Mouse (Mus musculus) yolk sac, embryonic 10.5 days (tissue): ENCODE data around the gene Vsig10.
"Not testable (repeated sequence)": the region's sequence is repeated elsewhere in the genome, so short reads cannot be mapped to it uniquely, and the experiment has no call there.

Experiments used
- DNase-seq: peaks from one replicate; pipeline ENCODE4 v3.0.0-alpha.2; 2017; ENCODE audit warnings: low spot score

Gene Vsig10

DNA sequence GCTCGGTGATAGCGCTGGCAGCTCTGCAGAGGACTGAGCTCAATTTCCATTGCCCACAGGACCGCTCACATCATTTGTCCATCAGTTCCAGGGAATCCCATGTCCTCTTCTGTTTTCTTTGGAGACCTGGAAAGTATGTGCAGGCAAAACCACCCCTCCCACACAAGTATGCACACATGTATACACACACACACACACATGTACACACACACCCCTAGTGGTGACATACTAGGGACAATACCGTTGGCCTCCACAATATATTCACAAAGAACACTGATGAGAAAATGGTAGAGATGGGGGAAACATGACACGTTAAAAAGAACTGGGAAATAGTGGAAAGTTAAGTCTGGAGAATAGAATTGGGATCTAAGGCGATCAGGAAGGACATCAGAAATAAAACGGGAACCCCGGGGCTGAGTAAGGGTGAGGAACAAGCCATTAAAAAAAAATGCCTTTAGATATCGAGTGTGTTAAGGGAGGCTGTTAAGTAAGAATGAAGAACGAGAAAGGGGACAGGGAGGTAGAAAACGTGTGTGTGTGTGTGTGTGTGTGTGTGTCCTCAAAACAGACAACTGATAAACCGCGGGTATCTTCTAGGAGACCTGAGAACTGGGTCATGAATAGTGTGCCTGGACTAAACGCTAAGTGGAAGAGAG, 36.9 kb downstream of the Vsig10 start:
- no peak for DNase-seq

DNA sequence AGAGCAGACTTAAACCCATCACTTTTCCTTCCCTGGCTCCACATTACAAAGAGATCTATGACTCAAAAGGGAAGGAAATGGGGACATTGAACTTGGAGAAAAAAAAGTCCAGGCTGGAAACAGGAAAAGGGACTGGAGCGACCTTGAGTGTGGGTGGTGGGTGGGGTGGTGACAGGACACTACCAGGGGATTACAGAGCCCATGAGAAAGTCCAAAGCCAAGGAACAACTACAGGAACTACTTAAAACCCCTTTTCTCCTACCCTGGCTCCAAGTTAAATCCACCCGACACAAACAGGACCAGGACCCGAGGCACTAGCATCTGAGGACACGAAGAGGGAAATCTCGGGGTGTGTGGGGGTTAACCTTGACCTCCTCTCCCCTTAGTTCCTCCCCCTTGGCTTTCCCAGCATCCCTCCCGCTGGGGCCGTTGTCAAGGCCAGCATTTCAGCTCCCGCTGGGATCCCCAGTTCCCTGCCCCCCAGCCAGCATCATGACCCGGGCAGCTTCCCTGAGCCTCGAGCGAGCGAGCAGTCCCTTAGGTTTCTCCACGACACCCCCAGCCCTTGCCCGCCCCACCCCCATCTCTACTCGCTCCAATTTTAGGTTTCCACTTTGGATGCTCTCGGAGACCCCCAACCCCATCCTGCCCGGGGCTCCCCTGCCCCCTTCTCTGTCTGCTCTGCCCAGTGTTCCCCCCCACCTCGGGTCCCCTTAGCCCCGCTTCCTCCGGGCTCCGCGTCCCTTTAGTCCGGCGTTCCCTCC, 37.7 kb downstream of the Vsig10 start:
- peak; percentile 32 for DNase-seq

DNA sequence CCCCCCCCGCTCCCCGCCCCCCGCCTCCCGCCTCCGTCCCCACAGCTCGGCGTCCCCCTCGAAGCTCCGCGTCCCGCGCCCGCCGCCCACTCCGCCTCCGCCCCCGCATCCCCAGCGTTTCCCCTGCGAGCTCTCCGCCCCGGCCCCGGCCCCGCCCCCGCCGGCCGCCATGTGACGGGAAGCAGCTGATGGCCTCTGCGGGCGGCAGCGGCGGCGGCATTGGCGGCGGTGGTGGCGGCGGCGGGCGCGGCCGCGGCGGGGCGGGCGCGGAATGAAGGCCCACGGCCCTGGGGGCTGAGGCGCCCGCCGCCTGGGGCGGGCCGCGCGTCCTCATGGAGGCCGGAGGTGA, 38.2 kb downstream of the Vsig10 start, which contains the start of gene Wsb2:
Gene Wsb2, plus strand, starts transcription at position 176 of the 349 bp plus-strand sequence.
- peak; percentile 84 for DNase-seq

DNA sequence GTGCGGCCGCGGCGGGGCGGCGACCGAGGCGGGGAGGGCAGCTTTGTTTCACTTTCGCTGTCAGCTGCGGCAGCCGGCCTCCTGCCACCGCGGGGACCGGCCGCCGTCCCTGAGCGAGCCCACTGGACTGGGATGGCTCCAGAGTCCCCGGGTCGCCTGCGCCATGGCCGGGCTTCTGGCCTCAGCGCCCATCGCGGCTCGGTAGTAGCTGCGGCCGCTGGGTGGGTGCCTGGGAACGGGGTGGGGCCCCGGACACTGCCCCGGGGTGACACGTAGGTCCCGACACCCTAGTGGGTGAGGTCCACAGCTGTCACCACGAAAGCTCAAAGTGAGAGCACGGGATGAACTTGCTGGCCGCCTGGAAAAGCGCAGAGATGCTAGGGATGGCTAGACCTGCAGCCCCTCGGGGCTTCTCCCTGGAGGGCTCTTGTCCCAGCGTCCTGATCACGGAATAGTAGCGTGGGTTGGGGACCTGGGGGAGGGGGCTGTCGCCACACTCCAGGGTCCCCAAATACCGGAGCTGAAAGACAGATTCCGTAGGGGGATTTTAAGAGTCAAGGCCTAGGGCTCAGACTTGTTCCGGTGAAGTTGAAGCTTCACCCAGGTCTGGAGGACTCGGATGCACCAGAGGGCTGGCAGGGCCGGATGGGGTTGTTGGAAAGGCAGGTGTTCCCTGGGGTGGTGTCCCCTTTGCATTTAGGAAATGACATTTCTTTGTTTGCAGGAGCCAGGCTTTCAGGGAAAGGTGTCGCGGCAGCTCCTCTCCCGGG, 38.8 kb downstream of the Vsig10 start:
- peak; percentile 43 for DNase-seq

DNA sequence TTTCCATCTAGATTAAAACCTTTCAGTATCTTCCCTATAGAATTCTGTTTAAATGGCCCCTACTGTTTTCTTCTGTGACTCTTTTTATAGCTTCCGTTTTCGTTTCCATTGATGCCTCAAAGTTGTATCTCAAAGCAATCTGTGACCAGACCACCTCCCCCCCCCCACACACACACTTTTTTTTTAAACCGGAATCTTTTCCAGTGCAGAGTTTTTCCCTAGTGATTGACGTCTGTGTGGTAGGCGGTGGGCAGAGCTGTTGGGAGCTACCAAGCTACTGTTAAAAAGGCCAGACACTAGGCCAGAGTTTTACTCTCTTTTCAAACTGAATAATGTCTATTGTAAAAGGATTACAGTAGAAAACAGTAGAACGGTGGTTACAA, 39.4 kb downstream of the Vsig10 start:
- no peak for DNase-seq

DNA sequence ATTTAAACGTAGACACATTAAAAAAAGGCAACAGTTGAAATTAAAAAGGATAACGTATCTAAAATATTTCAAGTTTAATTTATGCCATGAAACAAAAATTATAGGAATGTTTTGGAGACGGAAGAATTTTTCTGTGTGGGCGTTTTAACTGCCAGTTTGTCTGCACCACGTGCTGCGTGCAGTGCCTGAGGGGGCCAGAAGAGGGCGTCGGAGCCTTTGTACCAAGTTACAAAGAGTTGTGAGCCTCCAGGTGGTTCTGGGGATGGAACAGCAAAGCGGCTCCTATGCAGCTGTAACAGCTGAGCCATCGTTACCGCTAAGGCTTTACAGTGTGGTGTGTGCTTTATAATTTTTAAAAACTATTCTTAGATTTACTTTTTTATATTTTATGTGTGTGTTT, 39.8 kb downstream of the Vsig10 start:
- peak; percentile 50 for DNase-seq

DNA sequence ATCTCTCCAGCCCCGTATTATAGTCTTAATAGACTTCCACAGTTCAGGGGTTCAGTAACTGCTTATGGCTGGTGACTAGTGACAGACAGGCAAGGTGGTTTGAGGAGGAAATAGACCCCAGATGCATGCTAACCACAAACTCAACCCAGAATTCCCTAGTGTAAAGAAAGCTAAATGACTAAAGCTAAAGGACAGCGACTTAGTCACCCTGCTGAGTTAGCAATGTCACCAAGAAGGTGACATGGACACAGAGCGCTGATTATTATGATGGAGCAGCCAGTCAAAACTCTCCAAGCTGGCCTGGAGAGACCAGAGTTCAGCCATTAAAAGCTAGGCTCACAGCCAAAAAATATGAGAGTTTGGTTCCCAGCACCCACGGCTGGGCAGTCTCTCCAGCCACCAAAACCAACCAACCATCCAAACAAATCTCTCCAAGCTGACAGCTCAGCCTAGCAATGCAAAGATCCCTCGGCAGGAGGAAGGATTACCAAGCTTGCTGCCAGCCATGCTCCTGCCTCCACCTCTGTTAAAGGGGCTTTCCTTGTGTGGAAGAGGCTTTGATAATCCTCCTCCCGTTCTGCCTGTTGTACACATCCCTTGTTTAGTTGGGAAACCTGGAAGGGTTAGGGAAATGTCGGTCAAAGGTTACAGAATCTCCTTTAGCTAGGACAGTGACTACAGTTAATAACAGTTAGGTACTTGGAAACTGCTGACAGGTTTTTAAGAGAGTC, 40.8 kb downstream of the Vsig10 start:
- peak; percentile 34 for DNase-seq

DNA sequence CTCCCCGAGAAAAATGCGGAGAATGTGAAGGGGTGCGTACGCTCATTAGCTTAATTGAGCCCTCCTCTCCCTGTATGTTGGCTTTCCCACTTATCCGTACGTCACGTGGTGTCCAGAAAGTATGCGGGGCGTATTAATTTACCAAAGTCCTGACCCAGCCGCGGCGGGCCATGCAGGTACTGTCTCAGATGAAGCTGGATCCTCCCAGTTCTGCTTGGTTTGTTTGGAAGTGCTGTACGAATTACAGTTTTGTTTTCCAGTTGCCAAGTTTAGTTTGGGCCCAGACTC, 41.3 kb downstream of the Vsig10 start:
- DNase-seq = no peak

DNA sequence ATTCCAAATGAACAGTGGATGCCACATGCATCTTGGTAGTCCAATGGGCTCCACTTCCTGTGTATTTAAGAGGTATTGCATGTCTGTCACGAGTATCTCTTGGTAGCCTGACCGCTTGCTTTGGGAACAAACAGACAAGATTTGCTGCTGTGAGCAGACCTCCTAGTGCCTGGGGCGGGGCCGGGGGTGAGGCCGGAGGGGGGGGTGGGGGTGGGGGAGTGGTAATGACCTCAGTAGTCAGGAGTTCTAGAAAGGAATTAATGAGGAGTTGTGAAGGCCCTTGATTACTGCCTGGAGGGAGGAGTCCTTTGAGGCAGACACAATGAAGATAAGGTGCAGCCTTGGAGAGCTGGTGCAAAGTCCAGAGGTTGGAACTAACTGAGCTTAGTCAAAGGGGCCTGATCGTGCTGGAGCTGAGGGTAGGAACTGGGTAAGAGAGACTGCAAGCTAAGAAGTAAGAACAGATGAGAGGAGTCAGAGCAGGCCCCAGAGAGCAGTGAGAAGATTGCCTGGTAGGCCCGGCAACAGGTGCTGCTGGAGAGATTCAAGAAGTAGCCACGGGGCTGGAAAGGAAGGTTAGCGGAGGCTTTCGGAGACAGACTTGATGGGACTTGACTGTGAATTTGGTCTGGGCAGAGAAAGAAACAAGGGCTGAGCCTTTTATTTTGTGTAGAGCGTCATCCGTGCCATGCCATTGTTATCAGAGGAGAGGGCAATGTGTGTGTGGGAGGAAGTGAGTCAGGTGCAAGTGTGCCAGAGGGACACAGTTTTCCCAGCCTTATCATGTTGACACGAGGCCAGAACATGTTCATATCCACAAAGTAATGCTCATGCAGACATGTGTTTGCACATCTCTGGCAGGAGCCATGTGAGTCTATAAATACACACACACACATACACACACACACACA, 42.0 kb downstream of the Vsig10 start:
- DNase-seq = peak; percentile 95

DNA sequence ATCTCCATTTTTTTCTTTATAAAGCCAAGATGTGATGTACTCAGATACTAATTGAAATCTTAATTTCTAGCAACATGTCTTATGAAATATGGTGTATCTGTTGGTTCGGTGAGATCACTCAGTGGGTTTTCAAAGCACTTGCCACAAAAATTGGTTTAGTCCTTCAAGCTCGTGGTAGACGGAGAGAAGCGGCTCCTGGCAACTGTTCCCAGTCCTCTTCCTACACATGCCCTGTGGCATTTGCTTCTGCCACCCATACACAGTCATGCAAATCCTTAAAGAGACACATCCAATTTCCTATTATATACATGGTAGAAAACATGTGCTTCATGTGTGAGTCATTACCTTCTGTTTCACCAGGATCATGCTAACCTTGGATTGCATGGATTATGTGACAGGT, 42.7 kb downstream of the Vsig10 start:
- DNase-seq = no peak

DNA sequence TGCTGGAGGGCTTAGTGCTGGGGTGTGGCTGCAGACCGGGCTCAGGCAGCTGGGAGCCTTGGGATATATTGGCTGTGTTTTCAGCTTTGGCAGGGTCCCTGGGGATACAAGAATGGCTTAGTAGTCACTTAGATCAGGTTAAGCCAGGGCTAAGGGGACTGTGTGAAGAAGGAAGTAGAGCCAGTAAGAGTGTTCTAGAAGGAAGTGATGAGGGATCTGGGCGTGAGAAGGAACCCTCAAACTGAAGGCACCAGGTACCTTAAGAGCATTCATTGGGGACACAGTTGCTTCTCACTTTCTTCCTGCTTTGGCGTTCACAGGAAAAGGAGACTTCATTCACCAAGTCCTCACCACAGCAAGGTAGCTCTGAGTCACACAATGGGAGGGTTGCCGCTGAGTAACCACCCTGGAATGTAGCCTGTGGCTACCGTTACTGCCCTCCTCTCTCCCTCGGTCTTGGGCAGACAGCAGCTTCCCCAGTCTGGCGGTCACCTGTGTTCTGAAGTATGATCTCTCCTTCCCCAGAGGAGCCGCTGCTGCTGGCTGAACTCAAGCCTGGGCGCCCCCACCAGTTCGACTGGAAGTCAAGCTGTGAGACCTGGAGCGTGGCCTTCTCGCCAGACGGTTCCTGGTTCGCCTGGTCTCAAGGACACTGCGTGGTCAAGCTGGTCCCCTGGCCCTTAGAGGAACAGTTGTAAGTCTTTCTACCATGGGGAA, 44.3 kb downstream of the Vsig10 start:
- peak; percentile 59 for DNase-seq

DNA sequence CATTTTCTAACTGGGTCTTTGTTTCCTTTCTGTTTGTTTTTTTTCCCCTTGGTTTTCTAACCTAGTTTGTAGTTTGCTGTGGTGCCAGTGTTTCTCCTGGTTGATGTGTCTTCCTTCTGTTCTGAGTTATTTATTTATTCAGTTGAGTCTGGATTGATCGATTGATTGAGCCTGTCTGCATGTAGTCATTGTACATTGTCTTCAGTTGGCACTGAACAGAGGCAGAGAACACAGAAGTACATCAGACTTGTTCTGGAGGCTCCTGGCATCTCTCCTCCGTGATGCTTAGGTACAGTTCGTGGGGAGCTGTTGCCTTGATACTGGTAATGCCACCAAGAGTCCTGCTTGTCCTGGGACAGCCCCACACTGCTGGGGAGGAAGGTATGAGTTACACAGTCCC, 45.9 kb downstream of the Vsig10 start:
- DNase-seq = no peak

DNA sequence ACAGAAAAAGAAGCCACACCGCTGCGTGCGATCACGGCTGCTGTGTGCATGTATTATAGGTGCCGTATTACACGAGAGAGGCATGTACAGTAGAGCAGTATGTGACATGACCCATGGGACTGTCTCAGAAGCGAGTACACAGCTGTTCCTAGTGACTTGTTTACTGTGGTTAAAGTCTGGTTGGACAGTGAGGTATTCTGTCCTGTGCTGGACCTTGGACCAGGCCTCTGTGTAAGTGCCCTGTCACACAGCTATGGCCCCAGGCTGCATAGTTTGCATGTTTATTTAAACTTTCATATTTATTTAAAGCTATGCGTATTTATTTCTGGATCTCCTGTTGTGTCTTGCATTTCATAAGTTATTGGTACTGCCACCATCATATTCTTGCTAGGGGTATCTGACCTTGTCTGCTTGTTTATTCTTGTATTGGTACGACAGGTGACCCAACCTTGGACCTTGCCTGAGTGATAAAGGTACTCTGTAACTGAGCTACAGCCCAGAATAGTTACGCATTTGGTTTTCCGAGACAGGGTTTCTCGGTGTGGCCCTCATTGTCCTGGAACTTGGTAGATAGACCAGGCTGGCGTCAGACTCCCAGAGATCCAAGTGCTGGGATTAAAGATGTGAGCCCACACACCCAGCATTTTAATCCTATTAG, 47.1 kb downstream of the Vsig10 start:
- DNase-seq = peak; percentile 77

DNA sequence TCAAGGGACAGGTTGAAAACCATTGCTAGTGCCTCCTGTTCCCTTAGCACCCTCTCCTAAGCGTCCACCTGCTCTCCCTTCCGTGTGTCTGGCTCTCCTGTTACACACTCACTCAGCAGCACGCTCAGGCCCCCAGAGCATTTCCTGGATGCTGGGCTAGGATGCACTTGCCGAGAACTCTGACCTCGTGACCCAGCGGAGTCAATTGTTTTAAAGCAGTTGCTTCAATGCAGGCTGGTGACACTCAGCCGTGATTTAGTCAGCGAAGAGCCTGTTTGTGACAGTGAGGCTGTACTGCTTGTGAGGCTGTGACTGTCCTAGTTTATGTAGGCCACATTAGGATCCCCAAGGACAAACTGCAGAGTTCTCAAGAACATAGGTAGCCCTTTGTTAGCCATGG, 48.3 kb downstream of the Vsig10 start:
- peak; percentile 52 for DNase-seq

DNA sequence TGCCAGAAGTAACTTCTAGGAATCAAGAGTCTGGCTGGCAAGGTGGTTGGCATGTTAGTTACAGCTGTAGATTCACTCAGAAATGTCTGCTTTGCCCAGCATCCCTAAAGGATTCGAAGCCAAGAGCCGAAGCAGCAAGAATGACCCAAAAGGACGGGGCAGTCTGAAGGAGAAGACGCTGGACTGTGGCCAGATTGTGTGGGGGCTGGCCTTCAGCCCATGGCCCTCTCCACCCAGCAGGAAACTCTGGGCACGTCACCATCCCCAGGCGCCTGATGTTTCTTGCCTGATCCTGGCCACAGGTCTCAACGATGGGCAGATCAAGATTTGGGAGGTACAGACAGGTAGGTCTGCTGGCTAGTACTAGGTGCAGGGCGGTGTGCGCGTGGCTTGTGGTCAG, 51.7 kb downstream of the Vsig10 start:
- no peak for DNase-seq

DNA sequence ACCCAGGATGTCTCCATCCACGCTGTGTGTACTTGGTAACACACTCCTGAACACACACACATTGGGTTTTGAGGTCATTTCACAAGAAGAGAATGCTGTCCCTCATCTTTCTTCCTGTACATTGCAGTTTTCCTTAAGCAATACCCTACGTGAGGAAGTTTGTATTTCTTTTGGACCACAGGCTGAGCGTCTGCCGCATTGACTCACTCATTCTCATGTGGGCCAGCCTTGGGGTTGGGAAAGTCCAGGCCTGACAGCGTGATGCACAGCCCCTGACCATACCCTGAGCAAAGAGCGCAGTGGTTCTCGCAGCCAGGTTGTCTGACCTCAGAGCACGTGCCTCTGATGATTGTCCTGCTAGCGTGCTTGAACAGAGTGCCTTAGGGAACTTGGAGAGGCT, 54.5 kb downstream of the Vsig10 start:
- no peak for DNase-seq

DNA sequence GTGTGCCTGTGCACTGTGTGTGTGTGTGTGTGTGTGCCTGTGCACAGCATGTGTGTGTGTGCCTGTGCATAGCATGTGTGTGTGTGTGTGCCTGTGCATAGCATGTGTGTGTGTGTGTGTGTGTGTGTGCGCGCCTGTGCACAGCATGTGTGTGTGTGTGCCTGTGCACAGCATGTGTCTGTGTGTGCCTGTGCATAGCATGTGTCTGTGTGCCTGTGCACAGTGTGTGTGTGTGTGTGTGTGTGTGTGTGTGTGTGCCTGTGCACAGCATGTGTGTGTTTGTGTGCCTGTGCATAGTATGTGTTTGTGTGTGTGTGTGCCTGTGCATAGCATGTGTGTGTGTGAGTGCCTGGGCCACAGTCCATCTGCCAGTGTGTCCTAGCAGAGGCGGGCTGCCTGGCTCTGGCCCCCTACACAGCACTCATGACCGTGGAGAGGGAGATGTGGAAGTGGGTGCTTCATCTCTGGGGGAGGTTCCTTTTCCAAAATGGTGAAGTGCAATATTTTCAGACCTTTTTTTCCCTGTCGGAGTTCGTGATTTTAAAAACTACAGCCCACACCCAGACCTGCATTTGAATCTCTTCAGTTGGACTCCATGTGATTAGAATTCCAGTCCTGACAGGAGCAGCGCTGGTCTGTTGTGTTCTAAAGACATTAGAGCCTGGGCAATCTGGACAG, 55.6 kb downstream of the Vsig10 start:
- no peak for DNase-seq

DNA sequence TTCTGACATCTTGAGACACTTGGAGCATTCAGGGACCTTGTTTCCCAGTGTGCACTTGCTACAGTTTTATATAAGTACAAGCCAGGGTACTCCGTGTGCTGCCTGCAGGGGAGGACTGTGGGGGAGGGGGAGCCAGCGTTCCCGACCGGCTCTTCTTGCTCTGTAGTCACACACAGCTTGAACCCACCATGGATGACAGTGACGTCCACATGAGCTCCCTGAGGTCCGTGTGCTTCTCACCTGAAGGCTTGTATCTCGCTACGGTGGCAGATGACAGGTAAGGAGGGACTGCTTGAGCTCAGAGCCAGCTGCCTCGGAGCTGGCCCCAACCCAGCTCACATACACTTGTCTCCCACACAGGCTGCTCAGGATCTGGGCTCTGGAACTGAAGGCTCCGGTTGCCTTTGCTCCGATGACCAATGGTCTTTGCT, 57.5 kb downstream of the Vsig10 start:
- no peak for DNase-seq

DNA sequence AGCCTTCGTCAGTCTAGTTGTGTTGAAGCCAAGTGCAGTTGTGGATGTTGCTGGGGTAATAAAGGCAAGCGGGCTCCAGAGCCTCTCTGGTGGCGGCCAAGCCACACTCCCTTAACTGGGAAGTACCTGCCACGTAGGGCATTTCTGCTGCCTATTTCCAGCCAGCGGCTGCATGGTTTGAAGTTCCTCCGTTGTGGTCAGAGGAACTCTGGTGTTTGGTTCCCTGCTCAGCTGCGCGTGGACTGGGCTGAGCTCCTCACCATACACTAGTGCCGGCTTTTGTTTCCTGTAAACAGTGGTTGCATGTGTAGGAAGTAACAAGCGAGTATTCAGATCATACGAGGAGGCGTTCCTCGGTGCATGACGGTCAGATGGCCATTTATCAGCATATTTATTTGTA, 58.8 kb downstream of the Vsig10 start:
- DNase-seq = not testable (repeated sequence)

DNA sequence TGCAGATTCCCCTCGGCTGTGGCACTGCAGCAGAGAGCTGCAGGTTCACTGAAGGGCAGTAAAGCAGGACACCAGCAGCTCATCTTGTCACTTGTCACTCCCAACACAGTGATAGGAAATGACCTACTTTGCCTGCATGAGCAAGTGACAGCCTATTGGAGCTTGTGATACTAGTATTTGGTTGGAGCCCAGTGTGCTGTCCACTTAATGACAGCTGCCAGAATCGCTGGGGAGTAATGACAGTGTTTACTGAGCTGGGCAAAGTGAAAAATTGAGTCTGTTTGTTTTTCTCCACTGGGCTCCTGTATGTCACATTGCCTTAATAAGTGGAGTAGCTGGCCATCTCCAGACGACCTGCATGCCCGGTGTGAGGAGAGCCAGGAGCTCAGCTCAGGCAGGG, 61.3 kb downstream of the Vsig10 start:
- no peak for DNase-seq
